ENCODE assay signal across 19 mouse cellular contexts in genomic region chr6:118254871-118255270, GRCm38 (mm10). TPM values are rescaled to one million over a fixed set of nuclear protein-coding genes. Genes with fewer than 3 reads are reported as not detected.
"Had no signal": no experiment of that assay in that cellular context is flagged by ENCODE, and none has a peak within 500 bp of the region (broad histone marks: within the 10 kb centered on the region; RNA-seq: fewer than 3 reads in every experiment).

No protein-coding gene starts in this region.

- H3K27me3 ChIP-seq: liver, embryonic 15.5 days; lung, embryonic 15.5 days; neural tube, embryonic 12.5 days; stomach, embryonic 15.5 days had no signal

- H3K4me2 ChIP-seq: liver, embryonic 15.5 days; lung, embryonic 15.5 days; midbrain, embryonic 11.5 days; neural tube, embryonic 12.5 days; stomach, embryonic 15.5 days had no signal

- H3K4me1 ChIP-seq: liver, embryonic 15.5 days; lung, embryonic 15.5 days; megakaryocyte, embryonic 14.5 days; neural tube, embryonic 12.5 days; stomach, embryonic 15.5 days had no signal

- DNase-seq: liver, postnatal 0 days; lung, adult 2 months; lung, postnatal 14 days; lung, postnatal 36 days; midbrain, embryonic 14.5 days; right cerebral cortex, postnatal 14 days; thymus, adult 2 months; thymus, postnatal 25 days; thymus, postnatal 4 days had no signal

- H3K9ac ChIP-seq: liver, embryonic 15.5 days; liver, postnatal 0 days; lung, embryonic 15.5 days; neural tube, embryonic 12.5 days; stomach, embryonic 15.5 days had no signal

- H3K4me3 ChIP-seq: liver, embryonic 15.5 days; lung, embryonic 15.5 days; megakaryocyte, embryonic 14.5 days; neural tube, embryonic 12.5 days; stomach, embryonic 15.5 days had no signal

- ATAC-seq: liver, postnatal 0 days; lung, postnatal 0 days; midbrain, embryonic 16.5 days had no signal

- H3K9me3 ChIP-seq: liver, embryonic 15.5 days; lung, embryonic 15.5 days; neural tube, embryonic 12.5 days; stomach, embryonic 15.5 days had no signal

- H3K27ac ChIP-seq: liver, embryonic 15.5 days; lung, embryonic 15.5 days; macrophage; neural tube, embryonic 12.5 days; stomach, embryonic 15.5 days; stomach, postnatal 0 days had no signal

- H3K36me3 ChIP-seq: liver, embryonic 15.5 days; lung, embryonic 15.5 days; neural tube, embryonic 12.5 days; stomach, embryonic 15.5 days had no signal

RNA-seq across cellular contexts. Expression of gene Ret, which starts 57.4 kb away (rescaled TPM):
- polyA plus RNA-seq: macrophage had no signal
